Mouse (Mus musculus): ENCODE measurements at regions not wholly inside any gene's neighbourhood (a gene's known extent, or its start where the extent isn't known, plus 50 kb on each side); places are given as distances from the start of the nearest gene placed in this dataset.

DNA sequence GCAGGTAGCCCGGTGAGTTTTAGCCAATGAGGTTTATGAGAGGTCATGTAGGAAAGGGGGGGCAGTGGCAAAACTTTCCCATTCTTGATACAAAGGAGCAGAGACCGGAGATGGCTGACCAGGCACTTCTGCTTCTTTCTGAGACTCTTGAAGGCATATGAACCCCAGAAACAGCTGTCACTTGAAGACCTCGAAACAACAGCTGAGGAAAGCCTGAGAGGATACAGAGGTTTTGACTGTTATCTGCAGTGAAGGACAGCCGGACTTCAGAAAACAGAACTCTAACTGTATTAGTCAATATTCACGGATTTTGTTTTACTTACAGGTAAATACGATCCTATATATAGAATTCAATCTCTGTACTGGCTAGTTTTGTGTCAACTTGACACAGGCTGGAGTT lies 50.0 kb upstream of the Tiparp start:
- DNase-seq, result no peak

DNA sequence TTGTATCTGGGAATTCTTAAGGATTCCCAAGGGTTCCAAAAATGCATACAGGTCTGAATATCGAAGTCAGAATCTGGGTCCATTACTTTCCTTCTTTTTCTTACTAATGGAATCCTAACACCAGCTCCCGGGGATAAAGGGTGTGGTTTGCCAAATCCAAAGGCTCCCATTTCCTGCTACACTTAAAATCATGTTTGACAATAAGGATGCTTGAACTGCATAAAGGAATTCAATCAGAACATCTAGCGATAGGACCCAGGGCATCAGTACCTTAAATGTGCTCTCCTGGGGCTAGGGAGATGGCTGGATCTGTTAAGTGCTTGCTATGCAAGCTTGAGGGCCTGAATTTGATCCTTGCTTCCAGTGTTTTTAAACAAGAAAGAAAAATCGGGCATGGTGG lies 51.1 kb upstream of the Tiparp start:
- no peak for DNase-seq

DNA sequence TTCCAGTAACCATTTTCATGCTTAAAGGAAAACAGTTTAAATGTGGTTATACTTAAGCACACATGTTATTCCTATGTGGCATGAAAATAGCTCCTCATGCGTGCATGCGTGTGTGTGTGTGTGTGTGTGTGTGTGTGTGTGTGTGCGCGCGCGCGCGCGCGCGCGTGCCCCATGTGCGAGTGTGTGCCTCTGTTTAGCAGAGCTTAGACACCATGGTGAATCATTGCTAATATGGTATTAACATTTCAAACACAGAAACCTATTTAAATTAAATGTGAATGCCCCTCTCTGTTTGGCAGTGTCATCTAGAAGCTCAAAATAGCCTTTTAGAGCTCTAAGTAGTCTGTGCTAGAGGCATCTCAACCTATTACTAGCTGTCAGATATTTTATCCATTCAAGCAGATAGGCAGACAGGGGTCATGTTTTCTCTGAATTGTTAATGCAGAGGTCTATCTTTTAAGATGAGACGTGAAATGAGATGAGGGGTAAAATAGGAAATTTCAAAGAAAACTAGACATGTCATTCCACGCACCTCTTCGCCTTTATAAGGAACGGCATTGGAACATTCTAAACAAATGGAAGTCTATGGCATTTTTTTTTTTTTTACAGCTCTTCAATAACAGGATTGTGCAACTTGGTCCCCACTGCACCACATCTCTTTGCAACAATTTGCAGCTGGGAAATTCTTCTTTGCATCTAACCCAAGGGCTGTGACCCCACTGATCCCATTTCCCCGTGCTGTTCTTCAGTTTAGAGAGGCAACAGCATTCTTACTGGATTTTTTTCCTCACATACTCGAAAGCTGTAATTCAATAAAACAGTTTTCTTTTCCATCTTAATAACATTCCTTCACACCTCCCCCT lies 51.9 kb upstream of the Tiparp start:
- DNase-seq, result no peak

- DNase-seq, result no peak
Measured at GRCm38 (mm10) chr3:65474585-65474984, 53.6 kb upstream of the Tiparp start.

- DNase-seq, result peak in 1 of 2 experiments; percentile 32
Measured at GRCm38 (mm10) chr3:65471796-65472195, 56.4 kb upstream of the Tiparp start.

- DNase-seq, result peak in 1 of 2 experiments; percentile 10
Measured at GRCm38 (mm10) chr3:65469207-65469606, 59.0 kb upstream of the Tiparp start.

DNA sequence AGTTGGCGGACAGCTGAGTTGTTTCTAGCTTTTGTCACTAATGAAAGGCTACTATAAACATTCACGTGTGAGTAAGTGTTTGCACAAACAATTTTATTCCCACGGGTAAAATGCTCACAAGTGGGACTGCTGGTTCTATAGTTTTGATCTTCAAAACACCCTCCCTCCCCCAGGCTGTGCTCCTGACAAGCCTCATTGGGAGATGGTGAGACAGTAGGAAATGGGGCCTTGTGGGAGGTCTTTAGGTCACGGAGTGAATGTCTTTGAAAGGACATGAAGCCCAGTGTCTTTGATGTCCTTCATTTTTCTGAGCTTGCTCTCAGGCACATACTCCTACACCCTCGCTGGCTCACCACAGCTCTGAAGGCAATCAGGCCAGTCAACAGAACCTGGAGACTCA lies 63.4 kb upstream of the Tiparp start:
- no peak for DNase-seq

GRCm38 (mm10) chr3:65460936-65461335 lies 67.3 kb upstream of the Tiparp start:
- no peak for DNase-seq

GRCm38 (mm10) chr3:65459702-65460101 lies 67.3 kb upstream of the Ssr3 start:
- DNase-seq, result no peak

DNA sequence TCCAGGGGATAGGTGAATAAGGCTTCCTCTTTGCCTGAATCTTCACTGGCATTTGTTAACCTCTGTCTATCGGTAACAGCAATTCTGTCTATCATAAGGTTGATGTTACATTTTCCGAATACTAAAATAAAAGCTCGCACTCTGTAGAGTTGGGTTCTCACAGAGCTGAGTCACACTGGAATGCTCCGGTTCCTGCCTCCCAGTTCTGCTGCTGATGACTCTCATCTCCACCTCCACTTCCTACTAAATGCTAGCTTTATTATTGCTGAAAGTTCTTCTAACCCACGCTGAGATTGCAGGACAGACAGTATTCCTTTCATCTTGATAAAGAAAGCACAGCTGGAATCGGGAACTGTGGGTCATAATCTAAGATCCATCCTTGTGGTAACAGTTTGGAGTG lies 65.5 kb upstream of the Ssr3 start:
- DNase-seq, result no peak

GRCm38 (mm10) chr3:65455597-65456284 lies 63.3 kb upstream of the Ssr3 start:
- peak; percentile 75 to 81 for DNase-seq

DNA sequence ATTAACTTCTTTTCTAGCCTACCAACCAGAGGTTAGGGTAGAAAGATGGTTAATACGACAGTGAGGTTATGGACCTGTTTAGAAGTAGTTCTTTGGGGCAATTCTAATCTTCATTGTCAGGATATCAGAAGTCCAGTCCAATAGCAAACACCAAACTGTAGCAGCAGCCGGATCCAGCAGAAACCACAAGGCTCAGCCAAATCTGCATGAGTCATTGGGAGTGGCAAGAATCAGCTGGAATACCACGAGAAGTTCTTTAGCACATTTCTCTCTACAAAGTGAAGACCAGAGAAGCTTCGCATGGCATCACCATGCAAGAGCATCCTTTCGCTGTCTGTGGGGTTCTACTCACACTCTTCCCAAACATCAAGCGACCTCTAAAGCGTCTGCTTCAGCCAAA lies 61.9 kb upstream of the Ssr3 start:
- DNase-seq, result no peak

GRCm38 (mm10) chr3:65449176-65449575 lies 56.8 kb upstream of the Ssr3 start:
- DNase-seq, result peak in 1 of 2 experiments; percentile 24

- DNase-seq, result no peak
Measured at GRCm38 (mm10) chr3:65443701-65444100, 51.3 kb upstream of the Ssr3 start.

- no peak for DNase-seq
Measured at GRCm38 (mm10) chr3:65442946-65443345, 50.5 kb upstream of the Ssr3 start.

DNA sequence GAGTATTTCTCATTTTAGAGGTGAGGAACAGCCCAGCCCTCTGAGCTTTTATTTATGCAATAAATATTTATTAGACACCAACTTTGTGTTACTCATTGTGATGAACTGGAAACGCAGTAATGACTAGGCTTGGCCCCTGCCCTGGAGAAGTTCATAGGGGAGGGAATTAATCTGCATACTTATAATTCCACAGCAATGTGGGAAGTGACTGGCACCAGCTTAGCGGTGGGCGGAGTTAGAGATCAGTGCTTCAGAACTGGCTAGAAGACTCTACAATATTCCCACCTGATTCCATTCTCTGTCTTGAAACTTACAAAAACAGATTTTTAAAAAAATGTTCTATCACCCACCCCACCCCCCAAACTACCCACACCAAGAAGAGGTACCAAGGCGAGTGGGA lies 49.8 kb upstream of the Ssr3 start:
- no peak for DNase-seq

All from cerebellum, postnatal 14 days (tissue).